Mouse (Mus musculus): ENCODE measurements around the gene Mettl6. TPM values are rescaled to one million over a fixed set of nuclear protein-coding genes. Genes with fewer than 3 reads are reported as not detected.

Gene Mettl6
- 57.1 TPM for polyA plus RNA-seq (2015; fragmentation: Illumina TruSeq; extraction: RNeasy Lipid Tissue Mini Kit (QIAGEN cat#74804); ENCODE audit: insufficient read depth, low replicate concordance)

GRCm38 (mm10) chr14:31494975-31495455 lies at the start of gene Mettl6:
Gene Mettl6 (minus strand): TSS chr14:31495040.

GRCm38 (mm10) chr14:31494349-31494974 lies 378 bp downstream of the Mettl6 start, which contains the start of gene Eaf1:
Gene Eaf1 (plus strand): TSS chr14:31494399.

GRCm38 (mm10) chr14:31435930-31436693 lies 58.7 kb downstream of the Mettl6 start, which contains the start of gene Sh3bp5:
Gene Sh3bp5 (minus strand): TSS chr14:31436078.

Other genes starting within 250 kb of the Mettl6 start
- gene Phf7, start 243.7 kb downstream of the Mettl6 start, polyA plus RNA-seq (2015; fragmentation: Illumina TruSeq; extraction: RNeasy Lipid Tissue Mini Kit (QIAGEN cat#74804); ENCODE audit: insufficient read depth, low replicate concordance): 18.6 TPM
- gene Bap1, start 243.6 kb downstream of the Mettl6 start, polyA plus RNA-seq (2015; fragmentation: Illumina TruSeq; extraction: RNeasy Lipid Tissue Mini Kit (QIAGEN cat#74804); ENCODE audit: insufficient read depth, low replicate concordance): 32.3 TPM
- gene Dnah1, start 171.1 kb downstream of the Mettl6 start, polyA plus RNA-seq (2015; fragmentation: Illumina TruSeq; extraction: RNeasy Lipid Tissue Mini Kit (QIAGEN cat#74804); ENCODE audit: insufficient read depth, low replicate concordance): 0.15 TPM
- 75.4 TPM for gene Capn7, start 158.4 kb downstream of the Mettl6 start, polyA plus RNA-seq (2015; fragmentation: Illumina TruSeq; extraction: RNeasy Lipid Tissue Mini Kit (QIAGEN cat#74804); ENCODE audit: insufficient read depth, low replicate concordance)
- 102 TPM for gene Sh3bp5, start 59.0 kb downstream of the Mettl6 start, polyA plus RNA-seq (2015; fragmentation: Illumina TruSeq; extraction: RNeasy Lipid Tissue Mini Kit (QIAGEN cat#74804); ENCODE audit: insufficient read depth, low replicate concordance)
- gene Eaf1, start 641 bp downstream of the Mettl6 start, polyA plus RNA-seq (2015; fragmentation: Illumina TruSeq; extraction: RNeasy Lipid Tissue Mini Kit (QIAGEN cat#74804); ENCODE audit: insufficient read depth, low replicate concordance): 40.0 TPM
- gene Colq, start 96.3 kb upstream of the Mettl6 start, polyA plus RNA-seq (2015; fragmentation: Illumina TruSeq; extraction: RNeasy Lipid Tissue Mini Kit (QIAGEN cat#74804); ENCODE audit: insufficient read depth, low replicate concordance): 17.7 TPM
- gene Gm49387, start 145.8 kb upstream of the Mettl6 start, polyA plus RNA-seq (2015; fragmentation: Illumina TruSeq; extraction: RNeasy Lipid Tissue Mini Kit (QIAGEN cat#74804); ENCODE audit: insufficient read depth, low replicate concordance): not detected
- gene Btd, start 146.0 kb upstream of the Mettl6 start, polyA plus RNA-seq (2015; fragmentation: Illumina TruSeq; extraction: RNeasy Lipid Tissue Mini Kit (QIAGEN cat#74804); ENCODE audit: insufficient read depth, low replicate concordance): 12.3 TPM
- gene Hacl1, start 146.2 kb upstream of the Mettl6 start, polyA plus RNA-seq (2015; fragmentation: Illumina TruSeq; extraction: RNeasy Lipid Tissue Mini Kit (QIAGEN cat#74804); ENCODE audit: insufficient read depth, low replicate concordance): 16.3 TPM

All from spleen, adult 10 weeks (tissue).